Mouse (Mus musculus) cerebellum, adult 2 months (tissue): ENCODE measurements around the gene Cd151. TPM values are rescaled to one million over a fixed set of nuclear protein-coding genes. Genes with fewer than 3 reads are reported as not detected.

Source experiments
- DNase-seq, 2 experiments: peaks; one replicate each; pipeline ENCODE4 v3.0.0; 2021
- H3K27ac ChIP-seq: fragments of 200-500 bp; 2 replicates; pipeline ENCODE4 v1.5.1; 2012; ENCODE audit warnings: low read length, control low read depth, inconsistent platforms; ENCODE audit not compliant: insufficient read depth
- H3K27me3 ChIP-seq: fragments of 200-500 bp; 2 replicates; pipeline ENCODE4 v1.6.1; 2012; ENCODE audit warnings: inconsistent platforms, mild to moderate bottlenecking, low read length, moderate library complexity; ENCODE audit not compliant: control insufficient read depth, insufficient read depth
- H3K4me1 ChIP-seq: fragments of 200-500 bp; 2 replicates; pipeline ENCODE4 v1.6.1; 2011; ENCODE audit warnings: low read length; ENCODE audit not compliant: control insufficient read depth, insufficient read depth
- H3K4me3 ChIP-seq: fragments of 200-500 bp; replicated peaks from 2 replicates; pipeline ENCODE3; 2011; ENCODE audit warnings: mild to moderate bottlenecking, low read depth, low read length, control low read depth; ENCODE audit not compliant: insufficient read depth
- CTCF ChIP-seq: fragments of 200-500 bp; IDR thresholded peaks from 2 replicates; pipeline ENCODE4 v1.5.1; 2011; ENCODE audit warnings: low read depth, mild to moderate bottlenecking, control low read depth, low read length, moderate library complexity, borderline replicate concordance; ENCODE audit not compliant: insufficient read depth
- POLR2A ChIP-seq: fragments of 200-500 bp; IDR thresholded peaks from 2 replicates; pipeline ENCODE4 v1.6.1; 2011; ENCODE audit warnings: low read length, control low read depth, borderline replicate concordance; ENCODE audit not compliant: insufficient read depth
- WGBS: fragments of 180-500 bp; shearing (Covaris S2); methylation state at CpG from one replicate; pipeline ENCODE4 v1.1.7; 2018; 5-methylcytosine and 5-hydroxymethylcytosine counted together
- polyA plus RNA-seq: library from polyadenylated mRNA; depleted of rRNA; stranded (reverse); fragments of >200 nt; gene quantifications from 2 replicates; pipeline ENCODE4 v1.2.3, GENCODE M21; 2012

The Cd151 gene
- polyA plus RNA-seq, 1 experiment: 68.7 TPM

GRCm38 (mm10) chr7:141456739-141457138 lies 10.5 kb upstream of the Cd151 start:
- H3K27me3 ChIP-seq: no peaks in the 10 kb centered on the region
- TF ChIP-seq CTCF (no peak), POLR2A (no peak)
- H3K27ac ChIP-seq: peak overlapping the region; percentile 91
- DNase-seq: no peak
- WGBS: 62% methylated on average over 6 of the region's 6 CpGs
- peaks cover 55% of the 10 kb centered on the region for H3K4me1 ChIP-seq
- H3K4me3 ChIP-seq: peak overlapping the region; percentile 72

GRCm38 (mm10) chr7:141457236-141457635 lies 10.0 kb upstream of the Cd151 start:
- H3K4me3 ChIP-seq: no peak overlapping the region
- H3K27ac ChIP-seq: peak overlapping the region; percentile 91
- TF ChIP-seq CTCF (no peak), POLR2A (no peak)
- WGBS: 50% methylated on average over 14 of the region's 14 CpGs
- H3K4me1 ChIP-seq: peaks cover 58% of the 10 kb centered on the region
- peak; percentile 42 to 48 for DNase-seq
- no peaks in the 10 kb centered on the region for H3K27me3 ChIP-seq

GRCm38 (mm10) chr7:141457986-141458660 lies 9.1 kb upstream of the Cd151 start:
- peak; percentile 55 to 65 for DNase-seq
- H3K4me1 ChIP-seq: peaks cover 62% of the 10 kb centered on the region
- H3K27me3 ChIP-seq: no peaks in the 10 kb centered on the region
- H3K4me3 ChIP-seq: no peak overlapping the region
- 63% methylated on average over 15 of the region's 15 CpGs for WGBS
- H3K27ac ChIP-seq: peak overlapping the region; percentile 12; the same call in 1 of the 2 replicates
- peak; percentile 63 for TF ChIP-seq CTCF
- no peak for TF ChIP-seq POLR2A

GRCm38 (mm10) chr7:141458661-141459060 lies 8.5 kb upstream of the Cd151 start:
- 81% methylated on average over 11 of the region's 11 CpGs for WGBS
- Histone ChIP-seq H3K4me3 (no peak overlapping the region), H3K27ac (peak overlapping the region; percentile 49), H3K27me3 (no peaks in the 10 kb centered on the region), H3K4me1 (peaks cover 62% of the 10 kb centered on the region)
- TF ChIP-seq POLR2A (no peak), CTCF (no peak)
- DNase-seq: no peak

- H3K27ac ChIP-seq: peak overlapping the region; percentile 49
- H3K27me3 ChIP-seq: no peaks in the 10 kb centered on the region
- 18% methylated on average over 17 of the region's 17 CpGs for WGBS
- no peak overlapping the region for H3K4me3 ChIP-seq
- TF ChIP-seq POLR2A (no peak), CTCF (0 out of 2 replicates have a peak, but pooled peaks have one; percentile 12)
- DNase-seq: peak; percentile 82 to 84
- peaks cover 62% of the 10 kb centered on the region for H3K4me1 ChIP-seq
Observed at GRCm38 (mm10) chr7:141459301-141459711, 7.9 kb upstream of the Cd151 start.

GRCm38 (mm10) chr7:141460001-141460390 lies 7.2 kb upstream of the Cd151 start:
- 43% methylated on average over 5 of the region's 5 CpGs for WGBS

GRCm38 (mm10) chr7:141460391-141461113 lies 6.6 kb upstream of the Cd151 start, which contains the start of gene Cracr2b:
Gene Cracr2b (plus strand): TSS chr7:141461094.
- 68% methylated on average over 15 of the region's 15 CpGs for WGBS
- peak within 1 kb of the TSS; percentile 49; the same call in 1 of the 2 replicates for H3K27ac ChIP-seq
- no peaks in the 10 kb centered on the region for H3K27me3 ChIP-seq
- peaks cover 58% of the 10 kb centered on the region for H3K4me1 ChIP-seq
- H3K4me3 ChIP-seq: peak within 1 kb of the TSS; percentile 32
- no peak for TF ChIP-seq POLR2A
- TF ChIP-seq CTCF: no peak
- DNase-seq: peak in 1 of 2 experiments; percentile 47

More at GRCm38 (mm10) chr7:141460001-141460390, 7.2 kb upstream of the Cd151 start:
- DNase-seq: no peak
- Histone ChIP-seq H3K4me1 (peaks cover 58% of the 10 kb centered on the region), H3K27ac (peak overlapping the region; percentile 49; the same call in 1 of the 2 replicates), H3K4me3 (no peak overlapping the region), H3K27me3 (no peaks in the 10 kb centered on the region)
- no peak for TF ChIP-seq CTCF
- TF ChIP-seq POLR2A: no peak
